Mouse (Mus musculus) liver (tissue): Measurements from ENCODE around the gene Atp1a3.
"Not testable (repeated sequence)": the region's sequence is repeated elsewhere in the genome, so short reads cannot be mapped to it uniquely, and the experiment has no call there.

Experiments
- DNase-seq: peaks from one replicate; pipeline ENCODE4 v3.0.0-alpha.2; 2020; ENCODE audit warnings: mixed read lengths

The Atp1a3 gene

DNA sequence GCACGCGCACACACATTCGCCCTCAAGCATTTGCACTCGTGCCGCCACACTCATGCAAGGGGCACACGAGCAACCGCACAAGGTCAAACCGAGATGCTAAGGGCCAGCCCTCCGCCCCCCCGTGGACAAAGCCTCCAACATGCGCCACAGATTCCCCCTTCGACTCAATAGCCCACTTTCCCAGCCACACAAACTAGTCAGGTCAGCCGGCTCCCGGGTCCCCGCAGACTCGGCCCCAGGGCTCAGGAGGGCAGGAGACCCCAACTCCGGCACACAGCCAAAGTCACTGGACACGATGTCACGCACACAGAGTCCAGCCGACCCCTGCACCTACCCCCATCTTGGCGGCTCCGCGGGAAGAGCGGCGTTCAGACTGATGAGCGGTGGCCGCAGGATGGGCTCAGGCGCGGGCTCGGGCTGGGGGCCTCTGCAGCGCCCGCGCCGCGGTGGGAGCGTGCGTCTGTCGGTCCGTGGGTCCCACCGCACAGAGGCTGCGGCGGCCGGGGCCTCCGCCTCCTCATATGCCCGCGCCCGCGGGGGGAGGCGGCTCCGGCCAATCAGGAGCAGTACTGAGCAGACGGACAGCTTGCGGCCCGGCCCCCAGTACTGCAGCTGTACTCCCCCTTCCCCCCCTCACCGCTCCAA is at the start of gene Atp1a3:
Atp1a3 (minus strand) TSS at position 538 of the 645 bp plus-strand sequence.
- peak; percentile 34 for DNase-seq

DNA sequence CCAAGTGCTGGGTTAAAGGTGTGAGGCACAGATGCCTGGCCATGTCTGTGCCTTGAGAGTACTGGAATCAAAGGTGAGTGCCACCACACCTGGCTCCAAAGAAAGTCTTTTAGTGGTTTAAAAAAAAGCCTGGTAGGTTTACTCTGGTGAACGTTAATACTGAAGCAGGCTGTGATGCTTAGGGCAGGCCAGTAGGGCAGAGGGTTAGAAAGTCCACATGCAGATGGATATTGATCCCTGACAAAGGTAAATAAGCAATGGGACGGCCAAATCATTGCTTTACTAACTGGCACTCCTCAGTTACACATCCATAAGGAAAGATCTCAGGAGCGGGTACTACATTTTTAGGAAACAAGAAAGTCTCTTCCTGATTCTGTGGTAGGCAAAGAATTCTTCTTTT is 46.8 kb upstream of the Atp1a3 start:
- DNase-seq: no peak

DNA sequence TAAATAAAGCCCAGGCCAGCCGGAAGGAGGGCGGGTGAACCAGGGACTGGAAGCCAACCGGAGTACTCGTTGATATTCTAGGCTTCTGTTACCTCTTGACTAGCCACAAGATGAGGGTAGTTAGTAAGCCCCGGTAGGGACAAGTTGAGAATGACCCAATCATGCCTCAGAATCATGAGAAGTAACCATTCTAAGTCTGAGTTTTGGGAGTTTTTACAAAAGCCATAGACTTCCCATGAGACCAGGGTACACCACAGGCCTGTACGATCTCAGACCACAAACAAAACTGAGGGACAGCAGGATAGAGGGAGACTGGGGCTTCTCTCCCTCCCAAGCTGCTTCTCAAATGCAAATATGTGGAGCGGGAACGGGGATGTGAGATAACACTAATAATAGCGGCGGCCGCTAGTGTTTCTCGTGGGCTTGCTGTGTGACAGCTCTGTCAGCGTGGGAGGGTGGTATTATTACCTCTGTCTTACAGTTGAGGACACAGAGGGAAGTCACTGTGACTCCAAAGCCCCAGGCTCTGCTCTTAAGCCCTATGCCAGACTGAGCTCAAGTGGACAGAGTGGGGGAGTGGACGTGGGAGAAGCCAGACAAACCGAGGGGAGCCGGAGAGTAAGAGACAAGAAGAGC is 43.7 kb upstream of the Atp1a3 start:
- DNase-seq: no peak

DNA sequence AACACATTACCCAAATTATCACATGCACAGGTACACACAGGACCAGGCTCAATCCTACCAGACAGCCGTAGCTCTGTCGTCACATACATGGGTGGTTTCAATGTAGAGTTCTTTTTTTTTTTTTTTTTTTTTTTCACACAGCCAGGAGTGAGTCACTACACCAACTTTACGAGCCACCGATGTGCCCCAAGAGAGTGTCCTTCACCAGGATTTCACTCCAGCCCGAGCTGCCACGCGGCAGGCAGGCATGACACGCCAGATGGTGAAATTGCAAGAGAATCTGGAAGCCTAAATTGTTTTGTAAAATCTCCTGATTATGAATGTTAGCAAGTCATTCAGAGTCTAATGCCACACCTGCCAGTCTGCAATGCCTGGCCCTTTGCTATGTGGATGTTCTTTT is 41.6 kb upstream of the Atp1a3 start:
- DNase-seq: no peak

DNA sequence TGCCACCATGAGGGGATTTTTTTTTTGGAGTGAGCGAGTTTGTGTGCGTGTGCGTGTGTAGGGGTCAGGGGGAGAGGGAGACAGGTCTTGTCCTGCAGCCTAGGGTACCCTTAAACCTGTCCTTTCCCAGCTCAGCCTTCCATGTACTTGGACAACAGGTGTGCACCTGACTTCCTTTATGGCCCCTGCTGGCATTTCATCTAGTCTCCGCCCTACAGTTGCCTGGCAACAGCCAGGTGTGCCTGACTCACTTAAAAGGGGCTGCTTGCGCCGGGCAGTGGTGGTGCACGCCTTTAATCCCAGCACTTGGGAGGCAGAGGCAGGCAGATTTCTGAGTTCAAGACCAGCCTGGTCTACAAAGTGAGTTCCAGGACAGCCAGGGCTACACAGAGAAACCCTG is 38.8 kb upstream of the Atp1a3 start:
- DNase-seq: not testable (repeated sequence)

DNA sequence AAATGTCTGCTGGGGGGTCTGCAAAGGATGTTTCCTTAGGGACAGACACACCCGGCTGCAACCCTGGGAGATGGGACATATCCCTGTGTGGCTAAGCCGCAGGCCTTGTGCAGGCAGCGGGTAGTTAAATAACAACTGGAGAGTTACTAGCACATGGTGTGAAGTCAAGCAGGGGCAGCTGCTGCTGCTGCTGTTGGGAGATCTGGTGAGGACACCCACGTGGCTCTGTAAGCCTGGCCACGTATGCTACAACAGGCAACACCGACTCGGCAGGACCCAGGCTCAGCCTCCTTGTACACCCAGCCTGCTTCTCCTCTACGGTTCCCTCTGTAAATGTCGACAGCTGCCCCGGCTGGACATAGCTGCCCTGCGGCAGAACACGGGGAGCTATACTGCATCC is 36.2 kb upstream of the Atp1a3 start:
- DNase-seq: no peak

DNA sequence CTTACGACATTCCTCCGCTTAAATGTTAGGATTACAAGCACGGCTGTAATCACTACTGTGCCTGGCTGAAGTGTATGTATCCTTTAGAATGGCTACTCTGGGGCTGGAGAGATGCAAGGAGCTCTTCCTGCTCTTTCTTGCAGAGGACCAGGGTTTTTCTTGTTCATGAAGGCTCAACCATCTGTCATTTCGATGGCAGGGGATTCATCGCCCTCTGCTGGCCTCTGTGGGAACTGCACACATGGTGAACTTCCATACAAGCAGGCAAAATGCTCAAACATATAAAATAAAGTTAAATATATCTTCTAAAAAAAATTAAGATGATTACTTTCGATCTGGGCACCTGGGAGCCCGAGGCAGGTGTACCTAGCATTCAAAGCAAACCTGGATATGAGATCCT is 30.2 kb upstream of the Atp1a3 start:
- peak; percentile 72 for DNase-seq

DNA sequence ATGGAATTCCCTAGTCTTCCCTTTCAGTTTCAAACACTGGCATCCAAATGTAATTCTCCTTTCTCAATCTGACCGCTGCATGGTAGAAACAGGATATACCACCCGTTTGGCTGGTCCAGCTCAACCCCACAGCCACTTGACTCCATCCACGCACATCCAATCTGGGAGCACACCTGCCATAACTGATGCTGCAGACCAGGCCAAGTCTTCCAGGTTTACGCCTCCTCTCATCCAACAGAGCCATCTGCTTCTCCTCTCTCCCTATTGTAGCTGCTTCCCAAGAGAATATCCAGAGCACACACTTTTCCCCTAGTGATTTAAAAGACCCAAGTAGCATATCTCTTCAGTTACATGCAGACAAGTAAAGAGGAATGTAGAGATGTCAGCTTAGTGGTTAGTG is 29.0 kb upstream of the Atp1a3 start:
- no peak for DNase-seq

DNA sequence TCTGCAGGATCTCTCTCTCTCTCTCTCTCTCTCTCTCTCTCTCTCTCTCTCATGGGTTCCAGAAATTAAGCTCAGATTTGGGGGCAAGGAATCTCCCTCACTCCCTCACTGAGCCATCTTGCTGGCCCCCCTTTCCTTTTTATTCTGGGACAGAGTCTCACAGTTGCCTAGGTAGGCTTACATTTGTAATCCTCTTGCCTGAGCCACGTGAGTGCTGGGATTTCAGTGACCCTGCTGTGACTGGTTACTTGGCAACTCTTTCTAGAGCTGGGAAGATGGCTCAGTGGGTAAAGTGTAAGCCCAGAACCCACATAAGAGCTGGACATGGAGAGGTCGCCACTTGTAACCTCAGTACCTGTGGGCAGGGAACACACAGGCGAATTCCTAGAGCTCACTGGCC is 25.8 kb upstream of the Atp1a3 start:
- DNase-seq: no peak

DNA sequence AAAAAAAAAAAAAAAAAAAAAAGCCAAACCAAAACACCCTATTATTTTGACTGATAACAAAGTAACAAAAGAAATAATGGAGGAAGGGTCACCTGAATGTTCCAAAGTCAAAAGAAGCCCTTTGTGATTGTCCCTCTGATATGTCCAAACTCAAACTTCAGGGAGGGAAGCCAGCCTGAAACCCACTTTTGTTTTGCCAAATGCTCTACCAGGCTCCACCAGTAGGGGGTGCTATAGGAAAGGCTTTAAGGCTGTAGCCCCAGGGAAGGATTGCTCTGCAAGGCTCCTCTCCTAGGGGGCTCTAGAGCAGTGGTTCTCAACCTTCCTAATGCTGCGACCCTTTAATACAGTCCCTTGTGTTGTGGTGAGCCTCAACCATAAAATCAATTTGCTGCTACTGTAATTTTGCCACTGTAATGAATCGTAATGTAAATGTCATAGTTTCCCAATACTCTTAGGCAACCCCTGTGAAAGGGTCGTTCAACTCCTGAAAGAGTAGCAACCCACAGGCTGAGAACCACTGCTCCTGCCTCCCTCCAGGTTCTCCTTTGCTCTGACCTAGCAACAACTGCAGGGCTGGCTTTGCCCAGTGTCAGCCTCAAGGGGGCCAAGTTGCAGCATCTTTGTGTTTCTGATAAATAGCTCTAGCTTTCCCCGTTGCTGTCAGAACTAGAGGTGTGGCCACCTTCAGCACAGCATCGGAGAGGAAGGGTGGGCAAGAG is 24.4 kb upstream of the Atp1a3 start:
- peak; percentile 76 for DNase-seq

DNA sequence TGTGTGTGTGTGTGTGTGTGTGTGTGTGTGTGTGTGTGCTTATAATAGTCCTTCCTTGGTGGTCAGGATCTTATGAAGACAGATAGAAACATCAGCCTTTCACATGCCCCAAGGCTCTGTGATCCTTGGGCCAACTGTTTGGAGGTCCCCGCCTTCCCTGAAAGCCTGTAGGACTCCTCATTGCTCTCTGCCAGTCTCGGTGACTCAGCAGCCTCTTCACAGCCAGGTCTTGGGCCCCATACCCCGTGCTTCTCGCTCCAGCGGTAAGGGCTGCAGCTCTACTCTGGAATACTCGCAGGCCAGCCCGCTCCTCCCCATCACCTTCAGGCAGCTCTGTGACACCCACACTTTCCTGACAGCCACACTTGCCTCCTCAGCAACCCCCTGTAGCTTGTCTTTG is 20.7 kb upstream of the Atp1a3 start:
- DNase-seq: no peak

DNA sequence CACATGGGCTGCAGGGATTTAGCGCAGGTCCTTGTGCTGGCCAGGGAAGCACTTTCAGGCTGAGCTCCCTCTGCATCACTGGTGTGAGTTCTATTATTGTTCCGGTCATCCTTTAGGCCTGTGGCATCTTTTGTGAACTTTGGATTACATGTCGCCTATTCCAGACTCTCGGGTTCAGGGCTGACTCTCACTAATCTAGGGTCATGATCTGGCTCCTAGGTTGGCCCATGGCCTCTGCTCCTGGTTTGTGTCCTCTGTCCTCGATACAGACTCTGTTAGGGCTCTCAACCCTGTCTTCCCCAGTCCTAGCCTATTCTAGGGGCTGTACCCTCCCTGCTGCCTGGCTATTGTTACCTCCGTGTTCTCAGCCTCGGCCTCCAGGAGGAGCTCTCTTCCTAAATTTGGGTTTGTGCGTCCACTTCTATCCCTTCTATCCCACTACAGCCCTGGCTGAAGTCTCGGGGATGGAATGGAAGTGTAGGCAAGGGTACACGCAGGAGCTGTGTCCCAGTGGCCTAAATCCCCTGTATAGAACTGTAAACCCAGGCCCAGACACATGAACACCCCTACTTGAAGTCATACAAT is 20.2 kb upstream of the Atp1a3 start:
- no peak for DNase-seq

DNA sequence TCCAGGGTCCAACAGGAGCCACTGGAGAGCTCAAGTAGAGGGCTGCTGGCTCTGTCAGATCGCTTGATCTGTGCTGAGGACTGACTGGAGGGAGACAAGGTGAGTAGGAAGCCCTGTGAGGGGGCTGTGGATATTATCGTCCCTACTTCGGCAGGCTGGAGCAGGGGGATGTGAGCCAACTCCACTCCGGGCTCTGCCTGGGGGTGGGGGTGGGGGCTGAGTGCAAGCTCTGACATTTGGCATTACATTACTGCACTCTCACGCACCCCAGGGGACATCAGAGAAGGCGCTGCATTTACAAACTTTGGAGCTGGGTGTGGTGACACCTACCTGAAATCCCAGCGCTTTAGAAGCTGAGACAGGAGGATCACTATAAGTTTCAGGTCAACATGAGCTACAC is 5.8 kb upstream of the Atp1a3 start:
- DNase-seq: no peak

DNA sequence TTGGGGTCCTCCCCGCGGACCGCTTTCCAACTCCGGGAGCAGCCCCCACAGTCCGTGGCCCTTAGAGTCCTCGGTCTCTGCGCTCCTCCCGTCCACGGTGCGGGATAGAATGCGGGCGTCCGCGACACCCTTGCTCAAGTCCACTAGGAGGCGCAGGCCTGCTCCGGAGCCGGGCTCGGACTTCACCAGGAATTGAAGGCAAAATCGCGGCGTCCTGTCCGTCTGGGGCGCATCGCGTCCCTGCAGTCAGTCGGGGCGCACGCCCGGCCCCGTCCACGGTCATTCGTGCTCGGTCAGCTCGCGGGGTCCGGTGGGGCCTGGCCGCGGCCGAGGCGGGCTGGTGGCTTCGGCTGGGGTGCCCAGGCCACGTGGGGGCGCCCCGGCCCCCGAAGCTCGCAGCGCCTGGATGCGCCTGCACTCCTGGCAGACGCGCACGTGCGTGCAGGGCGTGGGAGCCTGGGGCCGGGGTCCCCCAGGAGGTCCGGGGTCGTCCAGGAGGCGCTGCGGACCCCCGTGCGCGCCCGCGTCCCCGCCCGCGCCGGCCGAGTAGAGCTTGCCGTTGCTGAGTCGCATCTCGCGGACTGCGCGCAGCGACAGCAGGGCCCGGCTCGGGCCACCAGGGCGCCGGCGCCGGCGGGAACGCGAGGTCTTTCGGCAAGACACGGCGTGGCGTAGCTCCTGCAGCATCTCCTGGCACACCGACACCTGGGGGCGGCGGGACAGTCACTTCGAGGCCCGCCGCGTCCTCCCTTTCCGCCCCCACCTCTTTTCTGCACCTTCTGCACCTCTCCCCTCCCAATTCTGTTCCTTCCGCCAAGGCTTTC is 4.5 kb upstream of the Atp1a3 start:
- peak; percentile 39 for DNase-seq

DNA sequence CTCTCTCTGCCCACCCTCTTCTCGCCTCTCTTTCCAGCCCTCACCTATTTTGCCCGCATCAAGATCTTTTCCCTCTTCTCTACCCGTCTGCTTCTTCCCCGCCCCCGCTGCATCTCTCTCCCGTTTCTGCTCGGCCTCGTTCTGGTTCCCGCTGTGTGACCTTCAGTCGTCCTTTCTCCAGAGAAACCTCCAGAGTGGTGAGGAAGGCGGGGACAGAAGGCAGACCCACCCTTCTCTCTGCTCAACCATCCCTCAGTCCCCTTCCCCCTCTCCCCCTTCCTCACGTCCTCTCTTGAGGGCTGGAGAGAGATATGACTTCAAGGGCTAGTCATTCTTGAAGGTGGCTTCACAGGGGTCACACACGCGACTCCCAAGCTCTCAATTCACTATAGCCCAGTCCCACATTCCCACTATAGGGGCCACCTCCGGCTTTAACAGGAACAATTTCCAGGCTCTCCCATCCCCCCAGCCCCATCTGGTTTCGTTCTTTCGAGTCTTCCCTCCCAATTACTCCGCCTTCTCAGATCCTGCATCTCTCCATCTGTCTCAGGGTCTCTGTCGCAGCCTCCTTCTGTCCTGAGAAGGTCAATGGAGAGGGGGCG is 3.4 kb upstream of the Atp1a3 start:
- DNase-seq: no peak

DNA sequence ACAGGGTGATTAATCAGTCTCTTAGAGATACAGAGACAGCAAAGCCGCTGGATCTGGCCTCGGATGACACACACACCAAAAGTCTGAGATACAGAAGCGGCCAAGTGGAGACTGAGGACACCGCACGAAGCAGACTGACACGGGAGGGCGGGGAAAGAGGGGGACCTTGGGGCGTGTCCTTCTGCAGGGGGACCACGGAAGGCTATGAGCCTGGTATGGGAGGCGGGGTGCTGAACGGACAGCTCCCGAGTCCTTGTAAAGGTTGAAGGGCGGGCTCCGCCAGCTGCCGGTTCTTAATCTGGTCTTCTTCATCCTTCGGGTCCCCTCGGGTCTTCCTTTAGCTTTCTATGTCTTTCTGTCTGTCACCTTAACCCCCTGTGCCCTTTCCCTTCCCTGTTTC is 2.9 kb upstream of the Atp1a3 start:
- DNase-seq: peak; percentile 65

DNA sequence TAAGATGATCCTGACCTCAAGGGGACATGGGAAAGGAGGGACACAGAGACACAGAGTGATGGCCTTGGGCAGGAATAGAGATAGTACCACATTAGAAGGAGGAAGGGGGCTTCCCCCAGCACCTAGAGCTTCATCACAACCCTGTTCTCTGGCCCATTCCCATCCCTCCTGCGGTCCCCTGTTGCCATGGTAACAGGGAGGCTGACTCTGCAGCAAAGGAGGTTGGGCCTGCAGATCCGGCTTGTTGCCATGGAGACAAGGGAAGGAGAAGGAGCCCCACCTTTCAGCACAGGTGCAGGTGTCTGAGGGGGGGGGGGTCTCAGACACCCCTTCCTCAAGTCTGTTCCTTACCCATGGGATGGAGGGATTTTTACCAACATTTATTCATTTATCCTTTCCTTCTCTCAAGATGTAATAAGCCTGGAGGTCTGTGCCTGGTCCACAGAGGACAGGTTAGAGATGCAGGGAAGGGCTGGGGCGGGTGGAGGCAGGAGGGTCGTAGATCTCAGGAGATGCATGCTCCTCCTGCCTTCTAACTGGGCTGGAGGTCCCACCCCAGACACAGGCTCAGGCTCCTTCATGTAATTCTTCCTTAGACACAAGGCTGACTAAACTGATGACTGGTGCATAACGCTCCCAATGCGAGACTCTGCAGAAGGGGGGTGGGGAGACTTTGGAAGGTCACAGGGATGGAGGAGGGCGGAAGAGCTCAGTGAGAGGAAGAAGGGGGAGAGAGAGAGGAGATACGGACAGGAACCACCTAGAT is 2.0 kb upstream of the Atp1a3 start:
- no peak for DNase-seq

DNA sequence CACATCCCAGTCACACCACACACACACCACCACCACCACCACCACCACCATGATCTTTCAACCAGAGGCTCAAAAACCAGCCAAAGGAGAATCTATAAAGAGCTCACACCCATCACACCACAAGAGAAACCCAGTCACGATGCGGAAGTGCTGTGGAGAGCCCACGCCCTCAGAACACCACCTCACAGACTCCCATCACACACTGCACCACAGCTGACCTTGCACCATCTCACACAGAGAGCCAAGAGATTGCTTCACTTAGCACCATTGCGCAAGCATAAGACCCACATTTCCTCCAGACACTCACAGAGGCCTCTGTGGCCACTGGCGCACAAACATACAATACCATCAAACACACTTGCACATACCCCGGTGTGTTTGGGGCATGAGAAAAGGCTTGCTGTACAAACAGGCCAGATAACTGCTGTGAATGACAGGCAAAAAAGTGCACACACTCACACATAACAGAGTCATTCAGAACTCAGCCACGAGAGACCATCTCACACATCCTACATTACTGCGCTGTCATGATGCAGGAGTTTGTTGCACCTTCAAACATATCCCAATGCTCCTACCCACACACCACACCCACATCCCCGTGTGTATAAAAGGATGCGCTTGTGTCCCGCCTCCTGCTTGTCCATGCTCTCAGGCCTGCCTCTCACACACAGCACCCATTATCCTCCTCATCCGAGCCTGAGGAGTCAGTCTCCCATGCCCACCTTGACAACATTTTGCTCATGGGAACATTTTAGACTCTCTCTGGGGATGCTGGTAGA is 1.0 kb upstream of the Atp1a3 start:
- DNase-seq: no peak

DNA sequence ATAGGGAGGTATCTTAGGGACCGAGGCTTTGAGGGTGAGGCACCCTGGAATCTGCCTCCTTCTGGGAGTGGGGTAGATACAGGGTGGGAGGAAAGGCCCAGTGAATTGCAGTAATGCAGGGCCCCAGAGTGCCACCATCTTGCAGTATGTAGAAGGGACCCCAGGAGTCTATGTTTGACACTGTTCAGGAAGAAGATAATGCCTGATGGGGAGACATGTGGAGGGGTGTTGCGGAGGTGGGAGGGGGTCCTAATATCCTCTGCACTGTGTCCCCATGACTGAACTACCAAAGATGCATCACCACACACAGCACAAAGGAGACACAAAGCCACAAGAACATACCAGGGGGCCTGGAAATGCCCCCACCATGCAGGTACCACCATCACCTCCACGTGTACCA is 413 bp upstream of the Atp1a3 start:
- DNase-seq: no peak

DNA sequence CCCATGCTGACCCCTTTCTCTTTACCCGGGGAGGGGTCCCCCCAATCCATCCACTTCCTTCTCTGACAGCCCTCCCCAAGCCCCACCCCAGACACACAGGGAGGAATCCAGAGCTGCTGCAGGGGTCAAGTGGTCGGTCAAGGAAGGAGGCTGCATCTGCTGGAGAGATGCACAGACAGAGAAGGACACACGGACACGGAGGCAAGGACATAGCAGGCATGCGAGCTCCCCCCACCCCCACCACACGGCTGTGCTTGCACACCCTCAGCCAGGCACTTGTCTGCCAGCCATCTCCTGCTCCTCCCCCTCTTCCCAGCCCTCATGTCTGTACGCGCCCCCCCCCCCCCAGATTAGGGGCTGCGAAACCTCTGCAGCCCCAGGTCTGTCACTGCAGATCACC is 952 bp downstream of the Atp1a3 start:
- DNase-seq: no peak

DNA sequence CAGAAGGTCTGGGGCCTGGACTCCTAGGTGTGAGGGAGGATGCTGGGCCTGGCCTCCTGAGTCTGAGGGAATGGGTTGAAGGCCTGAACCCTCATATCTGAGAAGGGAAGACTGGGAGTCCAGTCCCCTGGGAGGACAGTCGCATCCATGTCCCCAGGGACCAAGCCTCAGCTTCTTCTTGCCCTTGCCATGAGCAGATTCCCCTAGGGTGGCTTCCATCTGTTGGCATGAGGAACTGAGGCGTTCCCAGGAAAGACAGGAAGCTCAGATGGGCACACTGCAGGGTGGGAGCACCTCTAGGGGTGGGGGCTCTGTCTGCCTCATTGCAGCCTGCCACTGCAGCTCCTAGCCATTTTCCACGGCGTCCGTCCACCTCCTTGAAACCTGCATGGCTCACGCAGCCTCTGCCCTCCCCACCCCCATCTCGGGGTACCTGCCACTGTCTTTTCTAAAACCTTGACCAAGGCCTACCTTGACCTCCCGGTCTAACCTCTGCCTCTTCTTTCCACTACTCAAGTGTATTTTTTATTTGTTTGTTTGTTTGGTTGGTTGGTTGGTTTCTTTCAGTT is 1.9 kb downstream of the Atp1a3 start:
- DNase-seq: no peak
